Mouse (Mus musculus) lung, adult 2 months (tissue): Measurements from ENCODE around the gene Six4. TPM values are rescaled to one million over a fixed set of nuclear protein-coding genes. Genes with fewer than 3 reads are reported as not detected.
"Not testable (repeated sequence)": the region's sequence is repeated elsewhere in the genome, so short reads cannot be mapped to it uniquely, and the experiment has no call there.

Experiments
- DNase-seq: peaks from one replicate; pipeline ENCODE4 v3.0.0; 2022
- H3K4me1 ChIP-seq: fragments of 200-500 bp; 2 replicates; pipeline ENCODE4 v1.6.1; 2011; ENCODE audit warnings: low read length; ENCODE audit not compliant: control insufficient read depth, insufficient read depth
- H3K4me3 ChIP-seq: fragments of 200-500 bp; replicated peaks from 2 replicates; pipeline ENCODE3; 2011; ENCODE audit warnings: low read depth, mild to moderate bottlenecking, control low read depth, low read length; ENCODE audit errors: extremely low read depth
- CTCF ChIP-seq: fragments of 200-500 bp; IDR thresholded peaks from 2 replicates; pipeline ENCODE4 v1.5.1; 2011; ENCODE audit warnings: mild to moderate bottlenecking, low read length, control low read depth; ENCODE audit not compliant: insufficient read depth
- POLR2A ChIP-seq: fragments of 200-500 bp; IDR thresholded peaks from 2 replicates; pipeline ENCODE4 v1.6.1; 2011; ENCODE audit warnings: low read depth, mild to moderate bottlenecking, control low read depth, low read length, borderline replicate concordance; ENCODE audit errors: extremely low read depth
- WGBS: fragments of 180-500 bp; shearing (Covaris S2); methylation state at CpG from one replicate; pipeline ENCODE4 v1.1.7; 2018; 5-methylcytosine and 5-hydroxymethylcytosine counted together
- polyA plus RNA-seq: library from polyadenylated mRNA; depleted of rRNA; stranded (reverse); fragments of >200 nt; gene quantifications from 2 replicates; pipeline ENCODE4 v1.2.3, GENCODE M21; 2012

The Six4 gene
- polyA plus RNA-seq, 1 experiment, result 2.6 TPM

- DNase-seq, result peak; percentile 47
- TF ChIP-seq POLR2A, result no peak
- TF ChIP-seq CTCF, result no peak
- Histone ChIP-seq H3K4me3 (peak overlapping the region; percentile 50), H3K4me1 (no peaks in the 10 kb centered on the region; the same call in 1 of the 2 replicates)
- WGBS, result under 1% methylated on average over 70 of the region's 71 CpGs
These were observed 749 bp downstream of the Six4 start for GRCm38 (mm10) chr12:73112326-73113087.

GRCm38 (mm10) chr12:73111561-73112325 is 1.5 kb downstream of the Six4 start:
- 1% methylated on average over 44 of the region's 44 CpGs for WGBS
- Histone ChIP-seq H3K4me1 (no peaks in the 10 kb centered on the region; the same call in 1 of the 2 replicates), H3K4me3 (peak overlapping the region; percentile 50)
- DNase-seq, result peak; percentile 27
- TF ChIP-seq CTCF, result no peak
- TF ChIP-seq POLR2A, result no peak

- H3K4me3 ChIP-seq, result no peak overlapping the region
- TF ChIP-seq POLR2A, result no peak
- TF ChIP-seq CTCF, result no peak
- WGBS, result 21% methylated on average over 23 of the region's 23 CpGs
- DNase-seq, result peak; percentile 16
- no peaks in the 10 kb centered on the region; the same call in 1 of the 2 replicates for H3K4me1 ChIP-seq
These were observed 2.7 kb downstream of the Six4 start for GRCm38 (mm10) chr12:73110431-73111111.

GRCm38 (mm10) chr12:73107821-73108220 is 5.4 kb downstream of the Six4 start:
- no peak for TF ChIP-seq POLR2A
- TF ChIP-seq CTCF, result no peak
- Histone ChIP-seq H3K4me1 (no peaks in the 10 kb centered on the region), H3K4me3 (no peak overlapping the region)
- 67% methylated on average over 2 of the region's 2 CpGs for WGBS
- no peak for DNase-seq

- no peak for DNase-seq
- 89% methylated on average over 12 of the region's 12 CpGs for WGBS
- no peak for TF ChIP-seq POLR2A
- TF ChIP-seq CTCF, result no peak
- no peak overlapping the region for H3K4me3 ChIP-seq
- H3K4me1 ChIP-seq, result no peaks in the 10 kb centered on the region
These were observed 9.5 kb downstream of the Six4 start for GRCm38 (mm10) chr12:73103713-73104112.

- no peak for DNase-seq
- WGBS, result 48% methylated on average over 4 of the region's 4 CpGs
- Histone ChIP-seq H3K4me3 (no peak overlapping the region), H3K4me1 (no peaks in the 10 kb centered on the region)
- no peak for TF ChIP-seq CTCF
- no peak for TF ChIP-seq POLR2A
These were observed 14.7 kb downstream of the Six4 start for GRCm38 (mm10) chr12:73098593-73098992.

- not testable (repeated sequence) for H3K4me1 ChIP-seq, H3K4me3 ChIP-seq, DNase-seq
- 93% methylated on average over 5 of the region's 5 CpGs for WGBS
These were observed 17.1 kb downstream of the Six4 start for GRCm38 (mm10) chr12:73096177-73096576.

GRCm38 (mm10) chr12:73094605-73095004 is 18.7 kb downstream of the Six4 start:
- Histone ChIP-seq H3K4me3 (no peak overlapping the region), H3K4me1 (no peaks in the 10 kb centered on the region)
- 47% methylated on average over 2 of the region's 2 CpGs for WGBS
- DNase-seq, result no peak
- TF ChIP-seq POLR2A (no peak), CTCF (no peak)

- H3K4me3 ChIP-seq, result no peak overlapping the region
- TF ChIP-seq POLR2A (no peak), CTCF (no peak)
- WGBS, result 79% methylated on average over 2 of the region's 2 CpGs
These were observed 19.1 kb downstream of the Six4 start for GRCm38 (mm10) chr12:73094189-73094588.

More at GRCm38 (mm10) chr12:73094189-73094588, 19.1 kb downstream of the Six4 start:
- no peaks in the 10 kb centered on the region for H3K4me1 ChIP-seq
- no peak for DNase-seq
